Mouse (Mus musculus): ENCODE measurements around the gene Slc7a4. TPM values are rescaled to one million over a fixed set of nuclear protein-coding genes. Genes with fewer than 3 reads are reported as not detected.

Slc7a4 gene
- polyA plus RNA-seq, 1 experiment from 2014 or later, result 1.9 TPM

GRCm38 (mm10) chr16:17536584-17536983, 46.4 kb downstream of the Slc7a4 start:
- no peaks in the 10 kb centered on the region for H3K4me1 ChIP-seq (replicated peaks; ENCODE audit: control insufficient read depth, insufficient read depth, low read length)
- H3K36me3 ChIP-seq (ENCODE audit: control insufficient read depth, insufficient read depth, low read length), result no peaks in the 10 kb centered on the region
- no peak for ATAC-seq (ENCODE audit: low FRiP score)
- no peak overlapping the region for H3K4me2 ChIP-seq (replicated peaks; ENCODE audit: low read depth, low read length)
- H3K27ac ChIP-seq (ENCODE audit: low read depth, low read length), result no peak overlapping the region
- 88% methylated on average over 3 of the region's 3 CpGs for WGBS
- no peak for DNase-seq (ENCODE audit: low spot score)
- no peak overlapping the region for H3K9ac ChIP-seq (ENCODE audit: low read depth, low read length)
- H3K27me3 ChIP-seq (ENCODE audit: control insufficient read depth, insufficient read depth, low read length), result no peaks in the 10 kb centered on the region
- no peaks in the 10 kb centered on the region for H3K9me3 ChIP-seq (ENCODE audit: control insufficient read depth, low read length)
- no peak overlapping the region for H3K4me3 ChIP-seq (ENCODE audit: low read depth, low read length)

GRCm38 (mm10) chr16:17532676-17533329, 50.2 kb downstream of the Slc7a4 start:
- Histone ChIP-seq H3K27ac (ENCODE audit: low read depth, low read length) (no peak overlapping the region), H3K4me3 (ENCODE audit: low read depth, low read length) (no peak overlapping the region), H3K27me3 (ENCODE audit: control insufficient read depth, insufficient read depth, low read length) (no peaks in the 10 kb centered on the region), H3K36me3 (ENCODE audit: control insufficient read depth, insufficient read depth, low read length) (peaks cover 3% of the 10 kb centered on the region; the same call in 1 of the 2 replicates), H3K9me3 (ENCODE audit: control insufficient read depth, low read length) (no peaks in the 10 kb centered on the region), H3K4me2 (replicated peaks; ENCODE audit: low read depth, low read length) (no peak overlapping the region), H3K4me1 (replicated peaks; ENCODE audit: control insufficient read depth, insufficient read depth, low read length) (no peaks in the 10 kb centered on the region; the same call in 1 of the 2 replicates), H3K9ac (ENCODE audit: low read depth, low read length) (no peak overlapping the region)
- DNase-seq (ENCODE audit: low spot score) (no peak), ATAC-seq (ENCODE audit: low FRiP score) (no peak)
- WGBS, result 71% methylated on average over 14 of the region's 14 CpGs

DNA sequence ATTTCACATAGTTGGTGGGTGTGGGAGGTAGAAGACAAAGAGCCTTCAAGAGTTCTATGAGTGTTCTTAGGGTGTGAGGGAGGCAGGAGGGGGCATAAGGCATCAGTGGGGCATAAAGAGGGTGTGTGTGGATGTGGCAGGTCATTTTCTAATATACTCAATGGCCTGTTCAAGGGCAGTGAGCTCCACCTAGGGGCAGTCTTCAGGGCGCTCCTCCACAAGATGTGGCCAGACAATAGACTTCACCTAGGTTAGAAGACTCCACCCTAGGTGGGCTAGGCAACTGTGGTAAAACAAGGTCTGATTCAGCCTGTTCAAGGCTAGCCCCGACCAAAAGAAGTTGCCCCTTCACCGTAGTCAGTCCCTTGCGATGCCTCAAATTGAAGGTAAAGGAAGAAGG, 50.7 kb downstream of the Slc7a4 start:
- Histone ChIP-seq H3K9ac (ENCODE audit: low read depth, low read length) (no peak overlapping the region), H3K36me3 (ENCODE audit: control insufficient read depth, insufficient read depth, low read length) (peaks cover 5% of the 10 kb centered on the region; the same call in 1 of the 2 replicates), H3K27me3 (ENCODE audit: control insufficient read depth, insufficient read depth, low read length) (no peaks in the 10 kb centered on the region), H3K9me3 (ENCODE audit: control insufficient read depth, low read length) (no peaks in the 10 kb centered on the region), H3K4me3 (ENCODE audit: low read depth, low read length) (no peak overlapping the region), H3K4me1 (replicated peaks; ENCODE audit: control insufficient read depth, insufficient read depth, low read length) (no peaks in the 10 kb centered on the region; the same call in 1 of the 2 replicates), H3K4me2 (replicated peaks; ENCODE audit: low read depth, low read length) (no peak overlapping the region), H3K27ac (ENCODE audit: low read depth, low read length) (no peak overlapping the region)
- WGBS, result 65% methylated on average over 4 of the region's 4 CpGs
- DNase-seq (ENCODE audit: low spot score) (peak; percentile 25), ATAC-seq (ENCODE audit: low FRiP score) (no peak)

DNA sequence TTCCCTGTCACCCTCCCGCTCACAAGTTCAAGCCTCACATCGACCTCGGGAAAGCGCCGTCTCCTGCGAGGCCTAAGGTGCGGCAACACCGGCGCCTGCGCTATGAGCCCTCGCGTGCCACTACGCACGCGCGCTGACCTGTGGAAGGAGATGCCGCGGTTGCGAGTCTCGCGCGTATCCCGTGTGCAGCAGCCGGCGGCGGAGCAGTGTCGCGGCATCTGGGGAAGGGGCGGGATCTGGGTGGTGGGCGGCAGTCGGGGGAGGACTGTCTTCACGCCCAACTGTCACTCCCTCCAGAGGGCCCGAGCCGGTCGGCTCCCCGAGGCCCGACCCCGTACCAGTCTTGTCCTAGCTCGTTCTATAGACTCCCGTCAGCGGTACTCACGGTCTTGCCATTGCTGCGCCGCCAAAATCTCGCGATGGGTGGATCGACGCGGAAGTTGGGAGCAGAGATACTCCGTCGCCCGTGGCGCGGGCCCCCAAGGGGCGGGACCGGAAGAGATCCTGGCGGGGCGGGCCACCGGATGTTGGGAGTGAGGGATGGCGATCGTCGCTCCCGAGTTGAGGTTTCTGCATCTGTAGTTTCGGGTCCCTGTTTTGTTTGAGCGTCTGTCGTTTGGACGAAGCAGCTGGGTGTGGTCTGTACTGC, 52.2 kb downstream of the Slc7a4 start, which contains the start of gene Thap7:
Gene Thap7 (minus strand): TSS at position 497 of the 649 bp plus-strand sequence.
- Histone ChIP-seq H3K36me3 (ENCODE audit: control insufficient read depth, insufficient read depth, low read length) (peaks cover 5% of the 10 kb centered on the region; the same call in 1 of the 2 replicates), H3K27me3 (ENCODE audit: control insufficient read depth, insufficient read depth, low read length) (no peaks in the 10 kb centered on the region), H3K9me3 (ENCODE audit: control insufficient read depth, low read length) (no peaks in the 10 kb centered on the region), H3K4me2 (replicated peaks; ENCODE audit: low read depth, low read length) (peak within 1 kb of the TSS; percentile 59), H3K9ac (ENCODE audit: low read depth, low read length) (peak within 1 kb of the TSS; percentile 68), H3K4me1 (replicated peaks; ENCODE audit: control insufficient read depth, insufficient read depth, low read length) (no peaks in the 10 kb centered on the region; the same call in 1 of the 2 replicates), H3K4me3 (ENCODE audit: low read depth, low read length) (peak within 1 kb of the TSS; percentile 48), H3K27ac (ENCODE audit: low read depth, low read length) (peak within 1 kb of the TSS; percentile 90)
- ATAC-seq (ENCODE audit: low FRiP score), result peak; percentile 96
- WGBS, result under 1% methylated on average over 67 of the region's 67 CpGs
- peak; percentile 98 for DNase-seq (ENCODE audit: low spot score)

DNA sequence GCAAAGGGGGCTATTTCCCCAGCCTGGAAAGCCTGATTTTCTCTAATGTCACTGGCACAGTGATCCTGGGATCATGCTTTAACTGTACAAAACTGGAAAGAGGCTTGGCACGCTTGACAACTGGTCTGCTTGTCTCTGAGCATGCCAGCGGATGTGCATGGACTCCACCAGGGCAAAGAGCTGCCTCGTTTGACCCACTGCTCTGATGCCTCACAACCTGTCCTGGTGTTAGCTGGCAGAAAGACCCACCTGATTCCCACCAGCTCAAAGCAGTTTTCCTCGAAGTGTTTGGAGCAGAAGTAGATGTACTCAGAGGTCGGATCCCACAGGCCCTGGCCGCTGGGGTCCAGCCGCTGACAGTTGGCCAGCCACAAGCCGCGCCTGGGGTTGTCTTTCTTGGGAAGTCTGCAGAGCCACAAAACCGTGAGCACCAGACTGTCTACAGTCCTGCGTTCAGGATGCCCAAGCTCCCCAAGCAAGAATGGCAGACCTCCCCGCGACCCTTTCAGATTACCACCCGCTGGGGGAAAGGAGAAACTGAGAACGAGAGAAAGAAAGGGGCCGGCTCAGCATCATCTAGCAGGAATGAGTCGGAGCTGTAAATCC, 52.9 kb downstream of the Slc7a4 start:
- Histone ChIP-seq H3K4me3 (ENCODE audit: low read depth, low read length) (peak overlapping the region; percentile 48), H3K4me2 (replicated peaks; ENCODE audit: low read depth, low read length) (peak overlapping the region; percentile 59), H3K9ac (ENCODE audit: low read depth, low read length) (peak overlapping the region; percentile 68), H3K36me3 (ENCODE audit: control insufficient read depth, insufficient read depth, low read length) (peaks cover 10% of the 10 kb centered on the region; the same call in 1 of the 2 replicates), H3K9me3 (ENCODE audit: control insufficient read depth, low read length) (no peaks in the 10 kb centered on the region), H3K27ac (ENCODE audit: low read depth, low read length) (peak overlapping the region; percentile 90), H3K4me1 (replicated peaks; ENCODE audit: control insufficient read depth, insufficient read depth, low read length) (no peaks in the 10 kb centered on the region; the same call in 1 of the 2 replicates), H3K27me3 (ENCODE audit: control insufficient read depth, insufficient read depth, low read length) (no peaks in the 10 kb centered on the region)
- DNase-seq (ENCODE audit: low spot score) (peak; percentile 8), ATAC-seq (ENCODE audit: low FRiP score) (peak; percentile 20; the same call in 1 of the 2 replicates)
- 23% methylated on average over 17 of the region's 17 CpGs for WGBS

DNA sequence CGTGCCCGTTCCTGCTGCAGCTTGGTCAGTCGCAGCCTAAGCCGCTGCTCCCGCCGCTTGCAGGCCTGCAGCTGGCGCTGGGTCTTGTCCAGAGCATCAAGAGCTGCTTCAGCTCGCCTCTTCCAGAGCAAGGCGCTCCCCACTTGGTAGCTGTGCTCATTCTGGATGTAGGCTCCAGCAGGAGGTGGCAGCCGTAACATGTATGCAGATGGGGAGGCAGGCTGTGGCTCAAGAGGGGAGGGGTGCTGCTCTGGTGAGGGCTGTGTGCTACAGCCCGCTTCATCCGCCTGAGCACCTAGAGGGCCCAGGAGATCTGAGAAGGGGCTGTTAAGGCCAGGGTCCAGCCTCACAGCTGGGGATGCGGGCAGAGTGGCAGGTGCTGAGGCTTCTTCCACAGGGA, 54.7 kb downstream of the Slc7a4 start:
- DNase-seq (ENCODE audit: low spot score) (no peak), ATAC-seq (ENCODE audit: low FRiP score) (no peak)
- H3K36me3 ChIP-seq (ENCODE audit: control insufficient read depth, insufficient read depth, low read length), result peaks cover 16% of the 10 kb centered on the region; the same call in 1 of the 2 replicates
- H3K4me1 ChIP-seq (replicated peaks; ENCODE audit: control insufficient read depth, insufficient read depth, low read length), result no peaks in the 10 kb centered on the region; the same call in 1 of the 2 replicates
- no peaks in the 10 kb centered on the region for H3K9me3 ChIP-seq (ENCODE audit: control insufficient read depth, low read length)
- no peak overlapping the region for H3K4me2 ChIP-seq (replicated peaks; ENCODE audit: low read depth, low read length)
- WGBS, result 88% methylated on average over 13 of the region's 13 CpGs
- no peak overlapping the region for H3K4me3 ChIP-seq (ENCODE audit: low read depth, low read length)
- H3K27ac ChIP-seq (ENCODE audit: low read depth, low read length), result no peak overlapping the region
- no peaks in the 10 kb centered on the region for H3K27me3 ChIP-seq (ENCODE audit: control insufficient read depth, insufficient read depth, low read length)
- H3K9ac ChIP-seq (ENCODE audit: low read depth, low read length), result no peak overlapping the region

DNA sequence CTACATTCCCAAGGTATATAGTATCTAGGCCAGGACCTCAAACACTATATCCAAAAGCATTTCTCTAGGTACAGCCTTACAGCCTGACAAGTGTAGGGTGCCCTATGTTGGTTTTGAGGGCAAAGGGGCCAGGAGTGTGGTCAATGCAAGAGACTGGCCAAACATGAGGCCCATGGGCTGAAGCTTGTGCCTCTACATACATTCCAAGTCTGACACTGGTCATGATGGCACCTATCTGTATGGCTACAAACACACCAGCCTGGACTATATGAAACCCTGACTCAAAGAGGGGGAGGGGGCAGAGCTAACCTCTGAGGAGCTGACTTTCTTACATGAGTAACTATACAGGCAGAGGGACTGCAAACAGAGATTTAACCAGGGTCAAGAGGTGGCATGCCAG, 55.4 kb downstream of the Slc7a4 start:
- peaks cover 19% of the 10 kb centered on the region; the same call in 1 of the 2 replicates for H3K36me3 ChIP-seq (ENCODE audit: control insufficient read depth, insufficient read depth, low read length)
- ATAC-seq (ENCODE audit: low FRiP score) (no peak), DNase-seq (ENCODE audit: low spot score) (no peak)

GRCm38 (mm10) chr16:17526223-17526622, 56.8 kb downstream of the Slc7a4 start:
- no peak for ATAC-seq (ENCODE audit: low FRiP score)
- Histone ChIP-seq H3K27me3 (ENCODE audit: control insufficient read depth, insufficient read depth, low read length) (no peaks in the 10 kb centered on the region), H3K4me2 (replicated peaks; ENCODE audit: low read depth, low read length) (no peak overlapping the region), H3K9me3 (ENCODE audit: control insufficient read depth, low read length) (no peaks in the 10 kb centered on the region), H3K4me3 (ENCODE audit: low read depth, low read length) (no peak overlapping the region), H3K27ac (ENCODE audit: low read depth, low read length) (no peak overlapping the region), H3K4me1 (replicated peaks; ENCODE audit: control insufficient read depth, insufficient read depth, low read length) (no peaks in the 10 kb centered on the region; the same call in 1 of the 2 replicates), H3K36me3 (ENCODE audit: control insufficient read depth, insufficient read depth, low read length) (peaks cover 24% of the 10 kb centered on the region), H3K9ac (ENCODE audit: low read depth, low read length) (no peak overlapping the region)
- WGBS, result 92% methylated on average over 6 of the region's 6 CpGs
- no peak for DNase-seq (ENCODE audit: low spot score)

More for the DNA sequence above, 55.4 kb downstream of the Slc7a4 start:
- no peak overlapping the region for H3K9ac ChIP-seq (ENCODE audit: low read depth, low read length)
- H3K4me2 ChIP-seq (replicated peaks; ENCODE audit: low read depth, low read length), result no peak overlapping the region
- H3K4me1 ChIP-seq (replicated peaks; ENCODE audit: control insufficient read depth, insufficient read depth, low read length), result no peaks in the 10 kb centered on the region; the same call in 1 of the 2 replicates
- H3K27ac ChIP-seq (ENCODE audit: low read depth, low read length), result no peak overlapping the region
- H3K4me3 ChIP-seq (ENCODE audit: low read depth, low read length), result no peak overlapping the region
- H3K27me3 ChIP-seq (ENCODE audit: control insufficient read depth, insufficient read depth, low read length), result no peaks in the 10 kb centered on the region
- no peaks in the 10 kb centered on the region for H3K9me3 ChIP-seq (ENCODE audit: control insufficient read depth, low read length)
